Mouse (Mus musculus) cerebellum, adult (tissue): ENCODE measurements around the gene Cmc2.

ENCODE experiments used
- ATAC-seq: cut with Nextera tagmentation; 2 replicates; pipeline ENCODE4 v1.9.2; 2017; ENCODE audit warnings: mild to moderate bottlenecking, moderate library complexity, mixed read lengths; ENCODE audit not compliant: insufficient number of reproducible peaks, low FRiP score, low TSS enrichment

Cmc2 gene

DNA sequence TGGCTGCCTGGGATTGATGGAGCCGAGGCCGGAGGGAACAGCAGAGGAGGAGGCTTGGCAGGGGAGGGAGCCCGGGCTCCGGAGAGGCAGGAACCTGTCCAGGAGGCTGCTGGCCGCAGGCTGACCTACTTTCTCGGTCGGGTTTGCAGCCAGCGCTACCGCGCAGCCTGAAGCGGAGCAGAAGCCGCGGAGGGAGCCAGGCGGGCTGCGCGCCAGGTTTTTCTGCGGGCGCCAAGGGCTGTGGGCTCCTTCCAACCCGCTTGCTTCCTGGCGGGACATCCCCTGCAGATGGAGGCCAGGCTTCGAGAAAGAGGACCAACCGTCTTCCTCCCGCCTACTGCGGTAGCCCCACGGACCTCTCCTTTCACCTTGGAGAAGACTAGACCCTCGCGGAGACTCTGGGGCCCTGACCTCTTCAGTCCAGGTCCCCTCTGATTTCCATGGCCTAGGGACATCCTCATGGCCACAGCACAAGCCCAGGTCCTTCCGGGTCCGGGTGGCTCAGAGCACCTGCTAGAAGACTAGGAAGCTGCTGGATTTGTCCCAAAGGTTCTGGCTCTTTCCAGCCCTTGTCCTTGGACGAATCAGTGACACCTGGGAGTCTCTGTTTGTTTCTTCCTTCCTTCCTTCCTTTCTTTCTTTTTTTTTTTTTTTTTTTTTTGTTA, 57.8 kb downstream of the Cmc2 start:
- ATAC-seq = peak; percentile 93

DNA sequence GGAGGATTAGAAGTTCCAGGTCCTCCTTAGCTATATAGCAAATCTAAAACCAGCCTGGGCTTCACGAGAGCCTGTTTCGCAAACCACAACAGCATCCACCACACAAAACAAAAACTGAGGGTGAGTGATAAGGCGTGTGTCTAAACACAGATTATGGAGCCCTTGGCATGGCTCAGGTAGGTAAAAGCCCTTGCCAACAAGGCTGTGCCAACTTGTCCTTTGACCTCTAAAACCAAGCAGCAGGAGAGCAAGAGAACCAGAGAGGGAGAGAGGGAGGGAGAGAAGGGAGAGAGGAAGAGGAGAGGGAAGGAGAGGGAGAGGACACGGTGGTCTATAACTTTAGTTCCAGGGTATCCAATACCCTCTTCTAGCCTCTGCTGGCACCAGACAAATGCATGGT, 59.1 kb downstream of the Cmc2 start:
- no peak for ATAC-seq

DNA sequence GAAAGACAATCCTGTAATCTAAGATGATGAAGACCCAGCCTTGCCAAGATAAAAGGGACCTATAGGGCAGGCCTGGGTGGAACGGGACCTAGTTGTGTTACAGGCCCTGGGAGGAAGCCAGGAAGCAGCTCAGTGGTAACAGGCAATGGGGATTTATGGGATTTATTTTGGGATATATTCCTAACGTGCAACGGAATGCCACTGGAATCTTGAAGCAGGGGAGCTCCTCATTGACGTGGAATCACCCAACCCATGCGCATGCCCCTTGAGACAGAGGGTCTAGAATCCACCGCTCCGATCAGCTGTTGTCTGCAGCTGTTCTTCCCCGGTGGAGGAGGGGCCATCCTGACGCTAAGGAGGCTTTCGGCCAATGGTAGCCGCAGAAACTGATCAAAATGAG, 69.2 kb downstream of the Cmc2 start:
- no peak for ATAC-seq

DNA sequence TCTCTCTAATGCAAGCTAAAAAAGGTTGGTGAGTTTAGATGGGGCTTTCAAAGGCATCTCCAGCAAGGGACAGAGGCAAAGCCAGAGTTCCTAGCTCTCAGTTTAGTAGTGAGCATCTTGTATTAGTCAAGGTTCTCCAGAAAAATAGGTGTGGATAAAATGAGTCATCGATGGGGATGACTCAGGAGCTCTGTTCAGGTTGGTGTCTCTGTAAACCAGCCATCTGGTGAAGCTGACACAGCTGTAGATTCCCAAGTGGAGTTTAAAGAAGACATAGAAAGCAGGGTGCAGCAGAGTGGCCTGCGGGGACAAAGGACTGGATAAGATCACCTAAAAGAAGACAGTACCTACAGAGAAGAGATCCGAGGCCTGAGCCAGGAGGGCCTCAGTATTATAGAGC, 73.2 kb downstream of the Cmc2 start:
- ATAC-seq = no peak

DNA sequence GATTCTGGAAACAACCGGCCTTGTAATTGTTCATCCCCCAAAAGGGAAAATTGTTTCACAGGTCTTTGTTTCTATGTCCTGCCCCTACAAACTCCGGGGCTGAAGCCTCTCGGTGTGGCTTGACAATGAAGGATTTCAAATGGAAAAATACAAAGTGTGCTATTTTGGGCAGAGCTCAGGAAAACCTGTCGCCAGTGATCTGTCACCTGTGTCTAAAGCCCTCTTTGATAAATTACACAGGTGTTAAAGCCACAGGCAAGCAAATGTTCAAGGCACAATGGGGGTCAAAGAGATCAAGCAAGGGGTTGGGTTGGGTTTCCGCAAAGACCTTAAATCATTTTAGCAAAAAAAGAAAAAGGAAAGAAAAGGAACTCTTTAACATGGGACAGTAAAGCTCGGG, 78.6 kb downstream of the Cmc2 start:
- peak; percentile 77 for ATAC-seq
